Mouse (Mus musculus): ENCODE data around the gene Epha6. TPM values are rescaled to one million over a fixed set of nuclear protein-coding genes. Genes with fewer than 3 reads are reported as not detected.

Epha6 gene
- under 1 TPM in 1 of 2 experiments, not detected in 1; 0.06 TPM for total RNA-seq (2021)

- intact Hi-C loops (cut with DNase I): no loop called here
- no peak for DNase-seq (ENCODE audit: low spot score)
Observed at GRCm38 (mm10) chr16:60605061-60605831, at the start of gene Epha6. TSS of gene Epha6 (minus strand) at chr16:60605531.

- DNase-seq (ENCODE audit: low spot score): no peak
- intact Hi-C loops (cut with DNase I): no loop called here
Observed at GRCm38 (mm10) chr16:60651716-60652115, 46.4 kb upstream of the Epha6 start.

- intact Hi-C loops (cut with DNase I): no loop called here
- DNase-seq (ENCODE audit: low spot score): no peak
Observed at GRCm38 (mm10) chr16:60628091-60628490, 22.8 kb upstream of the Epha6 start.

GRCm38 (mm10) chr16:60605832-60606583 lies 677 bp upstream of the Epha6 start:
- intact Hi-C loops (cut with DNase I): no loop called here
- DNase-seq (ENCODE audit: low spot score): no peak

GRCm38 (mm10) chr16:60604613-60605012 lies 718 bp downstream of the Epha6 start:
- no peak for DNase-seq (ENCODE audit: low spot score)
- intact Hi-C loops (cut with DNase I): no loop called here

GRCm38 (mm10) chr16:60585322-60585721 lies 20.0 kb downstream of the Epha6 start:
- DNase-seq (ENCODE audit: low spot score): no peak
- intact Hi-C loops (cut with DNase I): no loop called here

- no peak for DNase-seq (ENCODE audit: low spot score)
- intact Hi-C loops (cut with DNase I): no loop called here
Observed at GRCm38 (mm10) chr16:60584695-60585094, 20.6 kb downstream of the Epha6 start.

GRCm38 (mm10) chr16:60570546-60570945 lies 34.8 kb downstream of the Epha6 start:
- no peak for DNase-seq (ENCODE audit: low spot score)
- intact Hi-C loops (cut with DNase I): no loop called here

- no peak for DNase-seq (ENCODE audit: low spot score)
- intact Hi-C loops (cut with DNase I): loop anchor here (10.0 kb wide), 1 partner anchor 860 kb away; no protein-coding TSS in a partner anchor
Observed at GRCm38 (mm10) chr16:60544385-60544784, 60.9 kb downstream of the Epha6 start.

GRCm38 (mm10) chr16:60538233-60538632 lies 67.1 kb downstream of the Epha6 start:
- no peak for DNase-seq (ENCODE audit: low spot score)
- intact Hi-C loops (cut with DNase I): no loop called here

GRCm38 (mm10) chr16:60509707-60510106 lies 95.6 kb downstream of the Epha6 start:
- intact Hi-C loops (cut with DNase I): no loop called here
- no peak for DNase-seq (ENCODE audit: low spot score)

GRCm38 (mm10) chr16:60499567-60499966 lies 105.8 kb downstream of the Epha6 start:
- intact Hi-C loops (cut with DNase I): no loop called here
- no peak for DNase-seq (ENCODE audit: low spot score)

GRCm38 (mm10) chr16:60475776-60476175 lies 129.6 kb downstream of the Epha6 start:
- intact Hi-C loops (cut with DNase I): no loop called here
- DNase-seq (ENCODE audit: low spot score): no peak

GRCm38 (mm10) chr16:60468200-60468785 lies 137.0 kb downstream of the Epha6 start:
- intact Hi-C loops (cut with DNase I): no loop called here
- DNase-seq (ENCODE audit: low spot score): no peak

- intact Hi-C loops (cut with DNase I): no loop called here
- no peak for DNase-seq (ENCODE audit: low spot score)
Observed at GRCm38 (mm10) chr16:60435283-60435682, 170.0 kb downstream of the Epha6 start.

- intact Hi-C loops (cut with DNase I): no loop called here
- no peak for DNase-seq (ENCODE audit: low spot score)
Observed at GRCm38 (mm10) chr16:60434241-60434640, 171.1 kb downstream of the Epha6 start.

GRCm38 (mm10) chr16:60395306-60395705 lies 210.0 kb downstream of the Epha6 start:
- DNase-seq (ENCODE audit: low spot score): no peak
- intact Hi-C loops (cut with DNase I): no loop called here

- no peak for DNase-seq (ENCODE audit: low spot score)
- intact Hi-C loops (cut with DNase I): no loop called here
Observed at GRCm38 (mm10) chr16:60392961-60393360, 212.4 kb downstream of the Epha6 start.

- intact Hi-C loops (cut with DNase I): no loop called here
Observed at GRCm38 (mm10) chr16:60375147-60375546, 230.2 kb downstream of the Epha6 start.

GRCm38 (mm10) chr16:60283963-60284362 lies 321.4 kb downstream of the Epha6 start:
- no peak for DNase-seq (ENCODE audit: low spot score)

More at GRCm38 (mm10) chr16:60375147-60375546, 230.2 kb downstream of the Epha6 start:
- DNase-seq (ENCODE audit: low spot score): no peak

GRCm38 (mm10) chr16:60274109-60274508 lies 331.2 kb downstream of the Epha6 start:
- no peak for DNase-seq (ENCODE audit: low spot score)
- intact Hi-C loops (cut with DNase I): no loop called here

More at GRCm38 (mm10) chr16:60283963-60284362, 321.4 kb downstream of the Epha6 start:
- intact Hi-C loops (cut with DNase I): no loop called here
